Mouse (Mus musculus) urinary bladder, postnatal 36 days (tissue): Measurements from ENCODE around the gene Kcnb1.

Experiments
- DNase-seq, 2 experiments: peaks; one replicate each; pipeline ENCODE4 v3.0.0; 2022; ENCODE audit warnings: low spot score in 2 of 2, mixed read lengths in 1 of 2

The Kcnb1 gene

DNA sequence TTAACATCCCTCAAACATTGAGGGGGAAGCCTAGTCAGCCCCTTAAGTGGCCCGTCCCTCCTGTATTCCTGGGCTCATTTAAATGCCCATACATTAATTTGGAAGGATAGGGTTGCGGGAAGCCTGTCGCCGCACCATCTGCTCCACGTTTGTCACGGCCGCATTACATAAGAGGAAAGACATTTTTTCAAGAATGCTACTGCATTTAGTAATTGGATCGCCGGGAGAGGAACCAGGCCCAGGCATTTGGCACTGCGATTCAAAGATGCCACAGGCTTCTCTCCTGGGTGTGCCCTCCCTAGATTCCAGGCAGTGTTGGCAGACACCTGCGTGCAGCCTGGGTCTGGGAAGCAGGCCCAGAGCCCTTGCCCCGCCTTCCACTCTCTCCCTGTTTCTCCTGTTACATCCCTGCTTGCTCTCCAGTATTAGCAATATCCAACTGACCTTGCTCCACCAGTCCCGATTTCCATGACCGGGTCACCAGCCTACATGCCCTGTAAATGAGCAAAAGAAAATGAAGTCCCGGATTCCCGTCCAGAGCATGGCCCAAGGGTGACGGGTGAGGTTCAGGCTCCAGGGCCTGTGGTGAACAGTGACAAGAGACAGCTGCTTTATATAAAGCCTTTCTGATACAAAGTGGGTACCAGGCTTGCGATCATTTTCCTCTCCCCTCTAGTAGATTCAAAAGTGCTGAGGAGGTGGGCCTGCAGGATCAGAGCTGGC lies 110.3 kb downstream of the Kcnb1 start:
- peak in 1 of 2 experiments; percentile 45 for DNase-seq

DNA sequence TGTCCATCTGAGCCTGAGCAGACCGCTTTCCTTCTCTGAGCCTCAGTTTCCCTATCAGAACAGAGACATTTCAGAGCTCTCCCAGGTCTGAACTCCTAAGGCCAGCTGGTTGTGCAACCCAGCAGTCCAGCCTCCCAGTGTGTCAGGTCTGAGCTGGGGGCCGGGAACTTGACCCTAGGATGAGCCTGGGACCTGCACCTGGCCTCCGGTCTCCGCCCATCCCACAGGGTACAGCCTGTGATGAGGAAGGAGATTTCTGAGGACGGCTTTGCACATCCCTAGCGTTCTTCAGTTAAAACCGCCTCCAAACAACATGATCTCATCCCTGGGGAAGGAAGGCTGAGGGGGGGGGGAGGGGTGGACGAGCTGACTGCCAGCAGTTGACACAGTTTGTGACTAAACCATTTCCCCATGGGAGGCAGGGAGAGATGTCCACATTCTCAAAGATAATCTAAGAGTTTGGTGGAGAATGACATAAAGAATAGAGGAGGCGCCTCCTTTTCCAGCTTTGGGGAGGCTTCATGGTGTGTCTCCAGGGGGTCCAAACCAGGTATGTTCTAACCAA lies 110.9 kb downstream of the Kcnb1 start:
- DNase-seq: no peak

DNA sequence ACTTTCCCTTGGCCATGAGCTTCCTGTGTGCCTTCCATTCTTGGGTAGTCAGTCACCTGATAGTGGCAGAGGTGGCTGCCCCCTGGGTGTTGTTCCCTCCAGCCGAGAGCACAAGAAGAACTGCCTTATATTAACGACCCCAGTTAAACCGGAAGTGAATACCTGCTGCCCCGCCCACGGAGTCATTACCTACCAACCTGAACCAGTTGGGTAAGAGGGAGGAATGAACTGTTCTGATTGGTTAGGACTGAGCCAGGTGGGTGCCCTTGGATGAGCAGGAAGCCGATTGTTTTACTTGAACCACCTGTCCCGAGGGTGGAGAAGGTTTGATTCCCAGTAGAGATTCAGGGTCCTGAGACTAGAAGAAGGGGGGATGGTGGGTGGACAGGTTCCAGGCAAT lies 111.5 kb downstream of the Kcnb1 start:
- DNase-seq: no peak

DNA sequence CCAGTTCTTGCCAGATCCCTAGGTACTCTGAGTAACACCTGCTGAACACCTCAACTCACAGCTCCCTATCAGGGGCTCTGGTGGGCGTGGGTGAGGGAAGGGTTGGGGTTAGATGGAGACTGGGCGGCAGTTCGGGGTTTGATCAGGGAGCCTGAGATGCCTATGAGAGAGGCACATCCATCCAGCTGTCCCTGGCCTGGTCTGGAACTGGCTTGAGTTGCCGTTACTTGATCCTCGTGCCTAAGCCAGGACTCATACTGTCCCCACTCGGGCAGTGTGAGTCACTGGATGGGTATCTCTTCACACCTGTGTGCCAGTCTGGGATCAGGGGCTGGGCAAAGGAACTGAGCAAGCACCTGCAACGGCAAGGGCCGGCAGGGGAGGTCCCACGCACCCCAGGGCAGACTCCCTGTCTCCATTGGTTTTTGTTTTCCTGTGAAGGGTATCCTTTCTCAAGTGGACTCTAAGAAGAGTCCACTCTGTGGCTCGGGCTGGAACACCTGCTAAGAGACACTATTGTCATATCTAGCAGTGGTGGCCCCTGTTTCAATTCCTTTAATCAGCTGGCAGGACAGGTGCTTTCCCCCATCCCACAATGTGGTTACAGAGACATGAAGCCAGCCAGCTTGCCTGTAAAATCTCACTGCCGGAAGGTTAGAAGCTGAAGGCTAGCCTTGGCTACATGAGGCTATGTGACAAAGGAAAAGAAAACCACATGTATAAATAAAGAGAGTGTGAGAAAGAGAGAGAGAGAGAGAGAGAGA lies 112.6 kb downstream of the Kcnb1 start:
- no peak for DNase-seq

DNA sequence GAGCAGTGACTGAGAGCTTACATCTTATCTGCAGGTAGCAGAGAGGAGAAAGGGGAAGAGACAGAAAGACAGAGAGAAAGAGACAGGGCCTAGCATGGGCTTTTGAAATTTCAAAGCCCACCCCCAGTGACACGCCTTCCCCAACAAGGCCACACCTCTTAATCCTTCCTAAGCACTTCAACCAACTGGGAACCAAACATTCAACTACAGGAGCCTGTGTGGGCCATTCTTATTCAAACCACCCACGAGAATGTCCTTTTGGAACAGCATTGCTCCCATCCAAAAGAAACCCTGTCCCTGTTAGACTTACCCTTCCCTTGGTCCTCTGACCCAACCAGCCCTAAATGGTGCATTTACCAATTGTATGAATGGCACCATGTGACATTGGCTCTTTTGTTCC lies 113.2 kb downstream of the Kcnb1 start:
- DNase-seq: no peak

DNA sequence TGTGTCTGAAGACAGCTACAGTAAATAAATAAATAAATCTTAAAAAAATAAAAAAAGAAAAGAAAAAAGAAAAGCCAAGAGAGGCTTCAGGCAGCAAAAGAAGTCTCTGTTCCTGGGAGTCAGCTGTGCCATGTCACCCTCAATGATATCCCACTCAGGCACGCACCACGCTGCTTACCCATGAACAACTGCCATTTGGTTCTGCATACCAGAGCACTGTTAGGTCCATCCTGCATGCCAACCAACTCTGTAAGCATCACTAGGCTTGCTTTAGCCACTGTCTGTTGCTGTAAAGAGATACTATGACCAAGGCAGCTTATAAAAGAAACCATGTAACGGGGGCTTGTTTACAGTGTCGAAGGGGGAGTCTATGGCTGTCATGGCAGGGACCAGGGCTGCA lies 113.6 kb downstream of the Kcnb1 start:
- DNase-seq: no peak

DNA sequence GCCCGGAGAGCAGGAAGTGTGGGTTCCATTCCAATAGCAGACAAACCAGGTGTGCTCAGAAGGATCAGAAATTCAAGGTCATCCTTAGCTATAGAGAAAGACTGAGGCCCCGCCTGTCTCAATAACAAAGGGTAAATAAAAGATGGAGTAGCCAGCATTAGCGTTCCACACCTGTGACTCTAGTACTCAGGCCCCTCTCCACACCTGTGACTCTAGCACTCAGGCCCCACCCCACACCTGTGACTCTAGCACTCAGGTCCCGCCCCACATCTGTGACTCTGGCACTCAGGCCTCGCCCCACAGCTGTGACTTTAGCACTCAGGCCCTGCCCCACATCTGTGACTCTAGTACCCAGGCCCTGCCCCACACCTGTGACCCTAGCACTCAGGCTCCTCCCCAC lies 115.4 kb downstream of the Kcnb1 start:
- DNase-seq: no peak

DNA sequence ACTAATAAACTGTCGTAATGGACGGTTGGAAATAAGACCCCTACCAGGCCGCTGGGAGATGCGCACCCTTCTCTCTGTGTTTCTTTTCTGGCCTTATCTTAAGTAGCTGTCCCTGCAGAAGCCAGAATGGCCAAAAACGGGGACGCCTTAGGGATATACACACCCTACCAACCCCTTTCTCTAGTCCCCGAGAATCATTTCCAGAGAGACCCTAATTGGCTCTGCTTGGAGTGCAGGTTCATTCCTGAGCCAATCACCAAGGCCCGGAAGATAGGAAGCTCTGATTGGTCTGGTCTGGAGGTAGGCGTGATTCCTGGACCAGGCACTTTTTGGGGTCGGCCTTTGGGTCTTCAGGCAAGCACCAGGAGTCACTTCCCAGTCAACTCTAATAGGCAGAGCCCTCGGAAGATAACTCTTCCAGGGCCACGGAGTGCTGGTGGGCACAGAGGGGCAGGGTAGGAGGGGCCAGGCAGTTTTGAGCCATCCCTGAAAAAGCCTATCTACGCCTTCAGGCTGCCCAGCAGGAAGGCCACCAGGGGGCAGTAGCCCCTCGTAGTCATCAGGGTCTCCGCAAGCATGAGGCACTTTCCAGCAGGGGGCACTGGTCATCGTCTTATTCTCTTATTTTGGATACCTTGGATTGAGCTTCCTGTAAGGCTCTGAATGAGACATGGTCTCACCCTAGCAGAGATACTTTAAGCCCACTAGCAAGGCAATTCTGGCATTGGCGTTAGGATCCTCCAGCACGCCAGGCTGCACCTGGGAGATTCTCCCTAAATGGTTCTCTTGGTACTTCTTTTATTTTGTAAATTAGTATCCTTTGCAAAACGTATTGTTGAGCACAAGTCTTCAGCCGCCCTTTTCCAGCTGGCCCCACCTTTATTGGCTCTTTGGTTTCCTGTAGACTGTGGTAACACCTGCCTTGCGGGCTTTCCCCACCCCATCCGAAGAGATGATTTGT lies 118.0 kb downstream of the Kcnb1 start:
- DNase-seq: peak; percentile 93

DNA sequence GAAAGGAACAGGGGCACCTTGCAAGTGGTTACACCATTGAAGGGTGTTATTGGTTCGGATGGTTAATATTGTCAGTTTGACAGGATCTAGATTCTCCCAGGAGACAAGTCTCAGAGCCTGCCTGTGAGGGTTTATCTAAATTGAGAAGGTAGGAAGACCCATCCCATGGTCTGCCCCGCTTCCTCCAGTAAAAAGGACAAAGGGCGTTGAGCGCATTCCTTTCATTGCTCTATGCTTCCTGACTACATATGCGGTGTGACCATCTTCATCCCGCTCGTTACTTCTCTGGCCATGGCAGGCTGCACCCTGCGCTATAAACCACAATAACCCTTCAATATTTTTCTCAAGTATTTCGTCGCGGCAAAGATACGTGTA lies 118.7 kb downstream of the Kcnb1 start:
- DNase-seq: no peak

DNA sequence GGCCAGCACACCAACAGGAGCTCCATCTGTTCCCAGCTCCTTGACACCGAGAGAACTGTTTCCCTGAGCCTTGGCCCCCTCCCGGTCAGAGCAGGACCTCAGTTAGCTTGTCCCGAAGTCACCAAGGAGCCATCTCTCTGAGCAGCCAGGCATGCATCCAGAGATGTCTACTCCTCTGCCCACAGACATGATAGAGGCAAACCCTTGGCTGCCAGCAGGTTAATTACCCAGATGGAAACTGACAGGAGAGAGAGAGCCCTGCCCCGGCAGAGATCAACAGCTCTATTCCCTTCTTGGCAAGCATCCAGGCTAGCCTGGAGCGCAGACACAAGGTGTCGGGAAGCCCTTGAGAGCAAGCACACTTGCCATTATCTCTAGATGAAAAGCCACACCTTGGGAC lies 119.6 kb downstream of the Kcnb1 start:
- no peak for DNase-seq

DNA sequence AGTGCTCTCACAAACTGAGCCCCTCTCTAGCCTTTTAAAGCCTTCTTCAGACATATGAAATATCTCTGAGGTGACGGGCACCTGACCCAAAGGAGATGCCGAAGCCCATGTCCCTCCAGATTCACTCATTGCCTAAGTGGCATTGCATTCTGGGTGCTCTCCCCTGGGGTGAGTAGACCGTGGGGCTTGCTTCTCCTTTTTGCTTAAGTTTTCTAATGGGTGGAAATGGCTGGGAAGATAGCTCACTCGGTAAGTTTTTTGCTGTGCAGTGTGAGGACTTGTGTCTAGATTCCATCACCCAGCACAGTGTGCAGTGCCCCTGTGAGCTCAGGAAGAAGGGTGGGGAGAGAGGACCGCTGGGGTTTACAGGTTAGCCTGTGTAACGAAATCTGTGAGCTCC lies 122.4 kb downstream of the Kcnb1 start:
- no peak for DNase-seq

DNA sequence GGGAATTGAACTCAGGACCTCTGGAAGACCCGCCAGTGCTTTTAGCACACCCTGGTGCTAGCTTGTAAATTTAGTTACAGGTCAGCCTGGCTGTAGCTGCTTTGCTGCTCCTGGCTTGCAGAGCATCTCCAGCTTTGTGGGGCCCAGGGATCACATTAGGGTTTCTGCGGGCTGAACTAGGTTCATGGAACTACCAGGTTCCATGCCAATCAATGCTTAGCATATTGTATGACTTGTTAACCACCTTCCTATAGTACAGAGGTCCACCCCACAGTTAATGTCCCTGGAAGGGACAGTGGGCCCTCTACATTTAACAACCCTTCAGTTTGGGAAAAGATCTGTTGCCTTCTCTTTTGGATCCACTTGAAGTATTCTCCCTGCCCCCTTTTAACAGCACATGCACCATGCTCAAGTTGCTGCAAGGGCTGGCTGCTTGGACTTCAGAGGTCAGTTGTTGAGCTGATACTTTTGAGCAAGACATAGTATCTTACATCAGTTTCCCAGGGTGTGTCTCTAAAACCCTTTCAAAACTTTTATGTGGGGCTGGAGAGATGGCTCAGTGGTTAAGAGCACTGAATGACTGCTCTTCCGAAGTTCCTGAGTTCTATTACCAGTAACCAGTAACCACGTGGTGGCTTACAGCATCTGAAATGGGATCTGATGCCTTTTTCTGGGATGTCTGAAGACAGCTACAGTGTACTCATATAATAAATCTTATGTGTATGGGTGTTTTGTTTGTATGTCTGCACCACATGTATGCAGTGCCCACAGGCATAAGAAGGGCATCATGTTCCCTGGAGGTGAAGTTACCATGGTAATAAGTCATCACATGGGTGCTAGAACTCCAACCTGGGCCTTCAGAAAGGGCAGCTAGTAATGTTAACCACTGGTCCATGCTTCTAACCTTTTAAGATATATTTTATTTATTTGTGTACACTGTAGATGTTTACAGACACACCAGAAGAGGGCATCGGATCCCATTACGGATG lies 123.1 kb downstream of the Kcnb1 start:
- no peak for DNase-seq

DNA sequence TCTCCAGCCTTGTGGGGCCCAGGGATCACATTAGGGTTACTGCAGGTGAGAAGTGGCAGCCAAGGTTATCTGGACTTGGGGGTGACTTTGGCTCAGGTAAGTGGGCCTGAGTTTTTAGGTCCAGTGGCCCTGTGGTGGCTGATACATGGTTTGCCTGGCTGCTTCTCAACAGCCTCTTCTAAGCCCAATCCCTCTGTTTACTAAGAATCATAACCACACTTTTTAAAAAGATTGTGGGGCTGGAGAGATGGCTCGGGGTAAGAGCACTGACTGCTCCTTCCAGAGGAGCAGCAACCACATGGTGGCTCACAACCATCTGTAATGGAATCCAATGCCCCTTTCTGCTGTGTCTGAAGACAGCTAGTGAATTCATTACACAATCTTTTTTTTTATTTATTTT lies 123.9 kb downstream of the Kcnb1 start:
- no peak for DNase-seq

DNA sequence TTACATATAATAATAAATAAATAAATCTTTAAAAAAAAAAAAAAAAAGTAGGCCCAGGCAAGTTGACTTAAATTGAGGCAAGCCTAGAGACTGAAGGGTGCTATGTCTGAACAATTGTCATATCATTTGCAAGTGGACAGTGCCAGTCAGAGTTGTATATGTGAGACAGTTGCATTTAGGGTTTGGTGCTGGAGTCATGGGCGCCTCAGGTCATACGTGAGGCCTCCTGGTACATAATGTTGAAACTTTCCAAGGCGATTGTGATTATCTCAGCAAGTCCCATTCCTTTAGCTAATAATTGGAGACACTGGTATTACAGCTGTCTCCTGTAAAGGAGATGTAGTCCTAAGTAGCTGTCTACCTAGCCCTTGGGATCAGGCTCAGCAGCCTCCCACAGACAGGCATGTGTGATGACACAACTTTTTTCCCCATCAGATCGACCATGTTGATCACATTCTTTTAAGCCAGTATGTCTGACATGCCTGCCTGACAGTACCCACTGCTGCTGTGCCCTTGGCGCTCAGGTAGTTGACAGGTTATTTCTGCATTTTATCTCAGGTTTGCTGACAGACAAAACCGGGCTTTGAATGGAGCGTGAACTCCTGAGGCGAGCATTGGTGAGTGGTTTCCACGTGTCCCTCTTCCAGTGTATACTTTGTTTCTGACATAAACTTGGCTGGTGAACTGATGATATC lies 125.2 kb downstream of the Kcnb1 start:
- no peak for DNase-seq

DNA sequence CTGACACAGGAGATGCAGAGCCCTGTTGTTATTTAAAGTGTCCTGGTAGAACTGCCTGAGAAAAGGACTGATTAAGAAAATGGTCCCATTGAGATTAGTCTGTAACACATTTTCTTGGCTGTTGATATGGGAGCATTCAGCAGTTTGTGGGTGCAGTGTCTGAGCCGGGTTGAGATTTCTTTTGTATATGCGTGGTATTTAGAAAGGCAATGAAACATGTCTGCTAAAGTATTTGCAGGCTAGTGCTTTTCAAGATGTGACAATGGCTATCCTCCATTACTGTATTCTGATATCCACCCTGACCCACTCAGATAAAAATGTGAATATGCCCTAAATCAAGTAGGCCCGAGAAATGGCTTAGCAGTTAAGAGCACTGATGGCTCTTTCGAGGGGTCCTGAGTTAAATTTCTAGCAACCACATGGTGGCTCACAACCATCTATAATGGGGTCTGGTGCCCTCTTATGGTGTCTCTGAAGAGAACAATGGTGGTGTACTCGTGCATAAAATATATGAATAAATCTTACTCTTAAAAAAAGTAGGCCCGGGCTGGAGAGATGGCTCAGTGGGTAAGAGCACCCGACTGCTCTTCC lies 126.0 kb downstream of the Kcnb1 start:
- DNase-seq: no peak

DNA sequence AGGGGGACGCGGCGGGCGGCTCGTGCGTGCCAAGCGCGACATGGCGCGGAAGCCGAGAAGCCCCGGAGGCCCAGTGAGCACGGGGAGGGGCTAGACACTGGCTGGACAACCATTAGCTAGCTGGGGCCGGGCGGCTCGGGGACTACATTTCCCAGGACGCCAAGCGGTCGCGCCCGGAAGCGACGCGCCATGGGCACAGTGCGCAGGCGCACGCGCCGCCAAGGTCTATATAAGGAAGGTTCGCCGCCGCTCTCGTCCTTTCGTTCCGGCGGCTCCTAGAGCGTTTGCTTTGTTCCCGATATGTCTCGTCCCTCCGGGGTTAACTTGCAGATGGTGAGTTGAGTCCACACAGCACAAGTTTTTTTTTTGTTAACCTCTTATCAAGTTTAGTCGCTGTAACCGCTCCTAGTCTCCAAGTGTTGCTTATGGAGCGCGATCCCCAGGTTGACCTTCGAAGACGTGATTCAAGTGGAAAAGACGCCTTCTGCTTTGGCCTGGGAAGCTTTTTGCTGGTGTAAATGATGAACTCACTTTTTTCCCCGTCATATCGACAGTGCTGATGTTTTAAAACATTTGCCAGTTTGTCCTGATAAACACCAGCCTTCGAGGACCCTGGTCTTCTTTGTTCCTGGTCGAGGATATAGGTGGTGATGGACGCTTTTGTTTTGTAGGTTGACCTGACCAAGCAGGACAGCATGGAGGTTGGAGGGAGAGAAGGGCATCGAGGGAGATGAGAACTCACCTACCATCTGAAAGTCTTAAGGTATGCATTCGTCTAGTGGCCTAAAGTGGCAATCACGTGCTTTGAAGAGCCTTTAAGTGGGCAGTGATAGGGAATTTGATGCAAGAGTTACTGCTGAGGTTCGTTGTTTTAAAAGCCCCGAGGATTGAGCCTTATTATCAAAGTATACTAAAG lies 126.7 kb downstream of the Kcnb1 start, which contains the start of gene Znfx1:
Gene Znfx1, minus strand, starts transcription at position 51 of the 916 bp plus-strand sequence.
- peak; percentile 94 to 96 for DNase-seq

DNA sequence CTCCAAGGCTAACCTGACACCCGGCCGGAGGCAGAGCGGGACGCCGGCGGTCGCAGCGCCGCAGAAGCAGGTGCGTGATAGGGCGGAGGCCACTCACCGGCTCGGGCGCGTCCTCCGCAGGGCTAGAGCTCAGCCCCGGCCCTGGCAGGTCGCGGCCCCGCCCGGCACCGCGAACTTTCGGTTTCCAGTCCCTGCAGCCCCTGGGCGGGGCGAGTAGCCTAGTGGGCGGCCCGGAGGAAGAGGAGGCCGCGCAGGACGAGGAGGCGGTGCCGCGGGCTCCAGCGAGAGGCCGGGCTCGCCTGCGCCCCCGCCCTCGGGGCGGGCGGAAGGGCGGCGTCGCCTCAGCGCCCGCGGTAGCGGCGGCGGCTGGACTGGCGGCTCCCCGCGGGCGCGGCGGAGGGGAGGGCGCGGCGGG lies 127.5 kb downstream of the Kcnb1 start:
- peak; percentile 93 to 96 for DNase-seq

DNA sequence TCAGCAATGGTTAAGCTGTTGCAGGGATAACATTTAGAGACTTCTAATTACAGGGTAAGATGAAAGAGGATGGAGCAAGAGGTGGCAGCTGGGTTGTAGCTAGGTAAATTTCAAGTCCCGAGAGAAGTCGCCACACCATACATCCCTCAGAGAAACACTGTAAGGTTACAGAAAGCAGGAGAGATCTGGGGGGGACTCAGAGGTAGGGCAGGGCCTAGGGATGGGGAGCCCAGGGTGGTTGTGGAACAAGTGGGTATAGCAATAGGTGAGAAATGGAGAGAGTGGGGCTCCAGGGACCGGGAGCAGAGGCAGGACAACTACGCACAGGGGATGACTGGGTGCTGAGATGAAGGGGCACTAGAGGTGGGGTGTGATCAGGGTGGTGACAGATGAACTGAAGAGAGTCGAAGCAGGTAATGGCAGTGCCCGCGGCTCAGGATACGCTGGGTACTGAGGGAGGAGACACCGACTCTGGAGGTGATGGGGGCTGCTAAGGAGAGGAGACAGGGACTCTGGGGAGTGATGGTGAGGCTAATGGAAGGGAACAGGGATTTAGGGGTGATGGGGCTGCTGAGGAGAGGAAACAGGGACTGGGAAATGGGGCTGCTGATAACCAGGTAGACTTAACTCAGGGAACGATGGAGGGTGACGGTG lies 128.4 kb downstream of the Kcnb1 start:
- no peak for DNase-seq
